Mouse (Mus musculus) liver, adult 2 months (tissue): ENCODE measurements around the gene Slit1. TPM values are rescaled to one million over a fixed set of nuclear protein-coding genes. Genes with fewer than 3 reads are reported as not detected.
A peak's percentile ranks its signal among the peaks of the same experiment; 100 is the strongest.

Source experiments
- DNase-seq: peaks from one replicate; pipeline ENCODE4 v3.0.0-alpha.2; 2011; ENCODE audit warnings: low read depth, low spot score; ENCODE audit errors: extremely low read depth
- H3K27ac ChIP-seq: fragments of 200-500 bp; replicated peaks from 2 replicates; pipeline ENCODE4 v1.5.1; 2012; ENCODE audit warnings: low read depth, mild to moderate bottlenecking, control low read depth, inconsistent platforms, low read length; ENCODE audit not compliant: insufficient read depth
- H3K27me3 ChIP-seq: fragments of 200-500 bp; 2 replicates; pipeline ENCODE4 v1.6.1; 2012; ENCODE audit warnings: mild to moderate bottlenecking, moderate library complexity, low read length, inconsistent platforms; ENCODE audit not compliant: control insufficient read depth, insufficient read depth
- H3K36me3 ChIP-seq: fragments of 200-500 bp; 2 replicates; pipeline ENCODE4 v1.6.1; 2012; ENCODE audit warnings: low read length, inconsistent platforms; ENCODE audit not compliant: control insufficient read depth, insufficient read depth
- H3K4me1 ChIP-seq: fragments of 200-500 bp; 2 replicates; pipeline ENCODE4 v1.6.1; 2011; ENCODE audit warnings: low read length; ENCODE audit not compliant: control insufficient read depth, insufficient read depth
- H3K4me3 ChIP-seq: fragments of 200-500 bp; 2 replicates; pipeline ENCODE4 v1.5.1; 2011; ENCODE audit warnings: low read depth, mild to moderate bottlenecking, control low read depth, low read length, moderate library complexity; ENCODE audit not compliant: insufficient read depth
- H3K79me2 ChIP-seq: fragments of 200-500 bp; 2 replicates; pipeline ENCODE4 v1.6.1; 2012; ENCODE audit warnings: inconsistent platforms, mild to moderate bottlenecking, low read length, moderate library complexity; ENCODE audit not compliant: control insufficient read depth, insufficient read depth
- H3K9ac ChIP-seq: fragments of 200-500 bp; 2 replicates; pipeline ENCODE4 v1.6.1; 2012; ENCODE audit warnings: low read depth, mild to moderate bottlenecking, control low read depth, inconsistent platforms, low read length
- CTCF ChIP-seq: fragments of 200-500 bp; IDR thresholded peaks from 2 replicates; pipeline ENCODE4 v1.5.1; 2011; ENCODE audit warnings: low read depth, low read length, control low read depth
- POLR2A ChIP-seq: fragments of 200-500 bp; IDR thresholded peaks from 2 replicates; pipeline ENCODE4 v1.6.1; 2011; ENCODE audit warnings: low read length, control low read depth; ENCODE audit not compliant: insufficient read depth; ENCODE audit errors: extremely low read depth
- WGBS: fragments of 180-500 bp; shearing (Covaris S2); methylation state at CpG from one replicate; pipeline ENCODE4 v1.1.7; 2018; 5-methylcytosine and 5-hydroxymethylcytosine counted together
- polyA plus RNA-seq: library from polyadenylated mRNA; depleted of rRNA; stranded (reverse); fragments of >200 nt; gene quantifications from 2 replicates; pipeline ENCODE4 v1.2.3, GENCODE M21; 2012
- total RNA-seq: library from RNA; depleted of rRNA; stranded (reverse); fragments of >200 nt; gene quantifications from 2 replicates; pipeline ENCODE4 v1.2.3, GENCODE M21; 2014

The Slit1 gene
- total and polyA plus RNA-seq, 2 experiments = 0.09 to 0.18 TPM

DNA sequence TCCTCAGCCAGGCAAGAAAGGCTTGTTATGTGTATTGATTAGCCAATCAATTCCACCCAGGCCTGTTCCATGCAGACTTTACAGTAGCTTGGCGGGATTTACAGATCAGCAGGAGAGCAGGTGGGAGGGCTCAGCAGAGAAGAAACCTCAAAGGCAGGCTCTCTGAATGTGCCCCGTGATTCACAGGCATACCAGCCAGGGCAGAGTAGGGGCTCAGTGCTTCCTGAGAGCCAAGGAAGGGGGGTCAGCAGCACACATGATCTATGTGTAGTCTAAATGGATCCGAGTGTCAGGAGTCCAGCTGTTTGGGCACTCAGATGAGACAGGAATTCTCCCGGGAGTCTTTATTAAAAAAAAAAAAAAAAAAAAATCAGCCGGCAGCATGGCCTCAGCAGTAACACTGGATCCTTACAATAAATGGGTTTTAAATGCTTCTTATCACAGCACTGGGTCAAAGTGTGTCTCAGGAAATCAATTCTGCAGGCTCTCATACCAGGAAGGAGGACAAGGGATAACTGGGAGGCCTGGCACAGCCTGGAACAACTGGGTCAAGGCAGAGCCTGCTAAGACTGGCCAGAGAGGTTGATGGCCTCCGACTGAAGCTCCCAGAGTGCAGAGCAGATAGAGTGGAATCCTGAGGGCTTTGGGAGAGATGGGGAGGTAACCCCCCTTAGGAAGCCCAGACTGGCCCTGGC lies 88.2 kb downstream of the Slit1 start:
- H3K27me3 ChIP-seq = peaks cover 3% of the 10 kb centered on the region; the same call in 1 of the 2 replicates
- TF ChIP-seq CTCF (no peak), POLR2A (no peak)
- H3K4me3 ChIP-seq = no peak overlapping the region
- no peaks in the 10 kb centered on the region for H3K36me3 ChIP-seq
- WGBS = 33% methylated on average over 6 of the region's 6 CpGs
- H3K9ac ChIP-seq = no peak overlapping the region
- no peak overlapping the region for H3K27ac ChIP-seq
- H3K4me1 ChIP-seq = no peaks in the 10 kb centered on the region
- no peak for DNase-seq
- no peaks in the 10 kb centered on the region for H3K79me2 ChIP-seq

DNA sequence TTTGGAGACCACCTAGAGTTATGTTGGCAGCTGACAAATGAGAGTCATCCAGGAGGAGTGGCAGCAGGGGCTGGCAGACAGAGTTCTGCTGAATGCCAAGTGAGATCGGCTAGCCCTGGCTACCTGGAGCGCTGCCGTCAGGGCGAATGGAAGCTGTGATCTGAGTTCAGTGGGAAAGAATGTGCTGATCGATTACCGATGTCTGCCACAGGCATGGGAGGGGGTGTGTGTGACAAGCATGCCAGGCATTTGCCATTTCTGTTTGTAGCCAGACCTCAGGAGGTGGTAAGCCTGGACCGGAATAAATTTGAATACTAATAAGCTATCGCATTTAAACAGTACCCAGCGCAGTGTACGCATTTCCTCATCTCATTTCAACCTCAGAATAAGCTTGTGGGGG lies 91.5 kb downstream of the Slit1 start:
- Histone ChIP-seq H3K36me3 (no peaks in the 10 kb centered on the region), H3K79me2 (no peaks in the 10 kb centered on the region), H3K4me3 (no peak overlapping the region), H3K9ac (no peak overlapping the region), H3K4me1 (no peaks in the 10 kb centered on the region), H3K27me3 (no peaks in the 10 kb centered on the region), H3K27ac (no peak overlapping the region)
- TF ChIP-seq CTCF = no peak
- TF ChIP-seq POLR2A = no peak
- 57% methylated on average over 10 of the region's 10 CpGs for WGBS
- DNase-seq = no peak

- Histone ChIP-seq H3K9ac (no peak overlapping the region), H3K79me2 (no peaks in the 10 kb centered on the region), H3K4me1 (no peaks in the 10 kb centered on the region), H3K27me3 (no peaks in the 10 kb centered on the region), H3K4me3 (no peak overlapping the region), H3K36me3 (no peaks in the 10 kb centered on the region), H3K27ac (no peak overlapping the region)
- WGBS = 55% methylated on average over 10 of the region's 10 CpGs
- TF ChIP-seq CTCF = no peak
- no peak for TF ChIP-seq POLR2A
- no peak for DNase-seq
Observed at GRCm38 (mm10) chr19:41649394-41649793, 94.1 kb downstream of the Slit1 start.

- Histone ChIP-seq H3K79me2 (no peaks in the 10 kb centered on the region), H3K9ac (no peak overlapping the region), H3K36me3 (no peaks in the 10 kb centered on the region), H3K27ac (no peak overlapping the region), H3K27me3 (no peaks in the 10 kb centered on the region), H3K4me3 (no peak overlapping the region), H3K4me1 (no peaks in the 10 kb centered on the region)
- DNase-seq = peak; percentile 40
- WGBS = 47% methylated on average over 16 of the region's 16 CpGs
- TF ChIP-seq CTCF = peak; percentile 77
- no peak for TF ChIP-seq POLR2A
Observed at GRCm38 (mm10) chr19:41646947-41647631, 96.4 kb downstream of the Slit1 start.

DNA sequence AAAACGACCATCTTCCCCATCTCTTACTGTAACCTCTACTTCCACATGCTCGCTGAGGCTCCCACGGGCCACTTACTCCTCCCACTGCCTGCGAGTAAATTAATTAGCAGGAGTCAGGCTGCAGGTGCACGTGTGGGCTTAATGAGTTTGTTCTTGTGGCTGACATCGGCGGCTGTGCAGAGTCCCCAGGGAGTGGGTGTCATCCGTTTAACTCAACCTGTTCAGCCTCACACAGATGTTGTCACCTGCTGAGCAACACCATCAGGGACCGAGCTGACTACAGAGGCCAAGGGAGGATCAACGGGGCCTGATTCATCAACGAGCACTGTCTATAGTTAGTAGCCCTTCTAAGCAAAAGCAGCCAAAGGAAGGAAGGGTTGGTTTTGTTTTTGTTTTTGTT lies 100.5 kb downstream of the Slit1 start:
- no peak for DNase-seq
- no peak overlapping the region for H3K4me3 ChIP-seq
- no peak overlapping the region for H3K9ac ChIP-seq
- TF ChIP-seq POLR2A (no peak), CTCF (no peak)
- H3K4me1 ChIP-seq = no peaks in the 10 kb centered on the region
- no peaks in the 10 kb centered on the region for H3K36me3 ChIP-seq
- 67% methylated on average over 11 of the region's 11 CpGs for WGBS
- H3K27ac ChIP-seq = no peak overlapping the region
- H3K27me3 ChIP-seq = no peaks in the 10 kb centered on the region
- H3K79me2 ChIP-seq = no peaks in the 10 kb centered on the region

DNA sequence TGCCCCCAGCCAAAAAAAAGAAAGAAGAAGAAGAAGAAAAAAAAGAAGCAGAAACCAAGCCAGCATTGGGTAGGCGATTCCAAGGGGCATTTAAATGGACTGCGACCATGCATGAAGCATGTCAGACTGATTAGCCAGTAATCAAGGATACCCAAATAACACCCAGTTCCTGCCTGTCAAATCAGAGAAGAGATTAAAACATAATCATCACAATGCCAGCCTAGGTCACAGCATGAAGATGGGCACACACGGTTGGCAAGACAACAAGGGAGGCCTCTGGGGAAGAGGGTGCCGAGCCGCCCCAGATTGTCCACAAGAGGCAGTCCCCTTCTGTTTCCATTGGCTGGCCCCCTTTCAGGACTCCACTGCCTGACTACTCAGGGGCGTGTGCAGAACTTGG lies 108.5 kb downstream of the Slit1 start:
- WGBS = 73% methylated on average over 6 of the region's 6 CpGs
- Histone ChIP-seq H3K36me3 (no peaks in the 10 kb centered on the region), H3K4me3 (no peak overlapping the region), H3K27me3 (no peaks in the 10 kb centered on the region), H3K4me1 (no peaks in the 10 kb centered on the region), H3K79me2 (no peaks in the 10 kb centered on the region), H3K9ac (no peak overlapping the region), H3K27ac (no peak overlapping the region)
- no peak for TF ChIP-seq CTCF
- no peak for TF ChIP-seq POLR2A
- DNase-seq = no peak
